Mouse (Mus musculus) heart, embryonic 15.5 days (tissue): Measurements from ENCODE around the gene Prpf40b. TPM values are rescaled to one million over a fixed set of nuclear protein-coding genes. Genes with fewer than 3 reads are reported as not detected.
A peak's percentile ranks its signal among the peaks of the same experiment; 100 is the strongest.

ENCODE experiments used
- ATAC-seq: fragments of 200-750 bp; cut with Nextera tagmentation; replicated peaks from 2 replicates; pipeline ENCODE4 v1.8.0; 2017; ENCODE audit warnings: low read depth, moderate TSS enrichment; ENCODE audit not compliant: insufficient number of reproducible peaks, insufficient read depth, low FRiP score
- H3K27ac ChIP-seq: fragments of 300-500 bp; sonication (generic); 2 replicates; pipeline ENCODE4 v1.5.1; 2015; ENCODE audit warnings: mild to moderate bottlenecking, inconsistent platforms
- H3K27me3 ChIP-seq: fragments of 300-500 bp; sonication (generic); 2 replicates; pipeline ENCODE4 v1.6.1; 2015; ENCODE audit warnings: inconsistent platforms
- H3K36me3 ChIP-seq: fragments of 300-500 bp; sonication (generic); 2 replicates; pipeline ENCODE4 v1.6.1; 2015; ENCODE audit warnings: mild to moderate bottlenecking, inconsistent platforms
- H3K4me1 ChIP-seq: fragments of 300-500 bp; sonication (generic); replicated peaks from 2 replicates; pipeline ENCODE4 v1.6.1; 2015; ENCODE audit warnings: inconsistent platforms
- H3K4me2 ChIP-seq: fragments of 300-500 bp; sonication (generic); 2 replicates; pipeline ENCODE4 v1.6.1; 2015; ENCODE audit warnings: inconsistent platforms, mild to moderate bottlenecking, moderate library complexity
- H3K4me3 ChIP-seq: fragments of 300-500 bp; sonication (generic); 2 replicates; pipeline ENCODE4 v1.5.1; 2015; ENCODE audit warnings: mild to moderate bottlenecking, inconsistent platforms
- H3K9ac ChIP-seq: fragments of 300-500 bp; sonication (generic); 2 replicates; pipeline ENCODE4 v1.6.1; 2015; ENCODE audit warnings: mild to moderate bottlenecking, inconsistent platforms
- H3K9me3 ChIP-seq: fragments of 300-500 bp; sonication (generic); replicated peaks from 2 replicates; pipeline ENCODE4 v1.6.1; 2016; ENCODE audit warnings: inconsistent platforms
- WGBS: fragments of 180-500 bp; shearing (Covaris S2); methylation state at CpG from one replicate; pipeline ENCODE4 v1.1.7; 2015; ENCODE audit warnings: mixed read lengths; 5-methylcytosine and 5-hydroxymethylcytosine counted together
- polyA plus RNA-seq: library from polyadenylated mRNA; unstranded; fragments of >200 nt; fragmentation: Nextera tagmentation; extraction: Ambion mirVana; gene quantifications from 2 replicates; pipeline ENCODE4 v1.2.1, GENCODE M21; 2015

Gene Prpf40b
- polyA plus RNA-seq, 1 experiment from 2014 or later: 37.2 TPM

- no peaks in the 10 kb centered on the region for H3K27me3 ChIP-seq
- peaks cover 37% of the 10 kb centered on the region for H3K4me1 ChIP-seq
- no peak overlapping the region; the same call in 1 of the 2 replicates for H3K9ac ChIP-seq
- no peaks in the 10 kb centered on the region for H3K36me3 ChIP-seq
- H3K4me2 ChIP-seq: no peak overlapping the region
- no peak overlapping the region for H3K4me3 ChIP-seq
- H3K9me3 ChIP-seq: no peaks in the 10 kb centered on the region
- 84% methylated on average over 6 of the region's 6 CpGs for WGBS
- no peak for ATAC-seq
- H3K27ac ChIP-seq: 0 out of 2 replicates have a peak overlapping the region, but pooled peaks have one; percentile 63
These were observed 39.6 kb upstream of the Prpf40b start for GRCm38 (mm10) chr15:99255241-99255749.

- H3K27me3 ChIP-seq: no peaks in the 10 kb centered on the region
- ATAC-seq: peak; percentile 61
- H3K9ac ChIP-seq: no peak overlapping the region
- 60% methylated on average over 8 of the region's 8 CpGs for WGBS
- H3K4me2 ChIP-seq: peak overlapping the region; percentile 49
- H3K4me1 ChIP-seq: peaks cover 34% of the 10 kb centered on the region
- no peaks in the 10 kb centered on the region for H3K9me3 ChIP-seq
- peak overlapping the region; percentile 47 for H3K27ac ChIP-seq
- H3K4me3 ChIP-seq: 0 out of 2 replicates have a peak overlapping the region, but pooled peaks have one; percentile 10
- no peaks in the 10 kb centered on the region for H3K36me3 ChIP-seq
These were observed 35.6 kb upstream of the Prpf40b start for GRCm38 (mm10) chr15:99259167-99259729.

- Histone ChIP-seq H3K9me3 (no peaks in the 10 kb centered on the region), H3K4me1 (peaks cover 34% of the 10 kb centered on the region), H3K27me3 (no peaks in the 10 kb centered on the region), H3K4me2 (peak overlapping the region; percentile 56), H3K4me3 (peak overlapping the region; percentile 26; the same call in 1 of the 2 replicates), H3K36me3 (no peaks in the 10 kb centered on the region), H3K27ac (peak overlapping the region; percentile 47), H3K9ac (no peak overlapping the region)
- ATAC-seq: peak; percentile 47
- 2% methylated on average over 9 of the region's 10 CpGs for WGBS
These were observed 35.1 kb upstream of the Prpf40b start for GRCm38 (mm10) chr15:99259730-99260252.

- ATAC-seq: no peak
- 28% methylated on average over 10 of the region's 10 CpGs for whole genome bisulfite sequencing
- no peak overlapping the region for H3K27ac ChIP-seq
These were observed 32.2 kb upstream of the Prpf40b start for GRCm38 (mm10) chr15:99262702-99263101.

GRCm38 (mm10) chr15:99264363-99264762 lies 30.5 kb upstream of the Prpf40b start:
- 0 out of 2 replicates have a peak, but pooled peaks have one; percentile 34 for ATAC-seq
- no peaks in the 10 kb centered on the region for H3K9me3 ChIP-seq
- WGBS: 72% methylated on average over 2 of the region's 2 CpGs
- no peak overlapping the region for H3K4me2 ChIP-seq
- H3K36me3 ChIP-seq: no peaks in the 10 kb centered on the region
- no peak overlapping the region for H3K9ac ChIP-seq
- no peaks in the 10 kb centered on the region for H3K27me3 ChIP-seq
- H3K4me1 ChIP-seq: peaks cover 29% of the 10 kb centered on the region
- H3K4me3 ChIP-seq: no peak overlapping the region
- peak overlapping the region; percentile 44; the same call in 1 of the 2 replicates for H3K27ac ChIP-seq

More at GRCm38 (mm10) chr15:99262702-99263101, 32.2 kb upstream of the Prpf40b start:
- H3K36me3 ChIP-seq: no peaks in the 10 kb centered on the region
- 0 out of 2 replicates have a peak overlapping the region, but pooled peaks have one; percentile 15 for H3K4me2 ChIP-seq
- H3K4me3 ChIP-seq: no peak overlapping the region
- peaks cover 31% of the 10 kb centered on the region for H3K4me1 ChIP-seq
- no peaks in the 10 kb centered on the region for H3K27me3 ChIP-seq
- H3K9ac ChIP-seq: no peak overlapping the region
- no peaks in the 10 kb centered on the region for H3K9me3 ChIP-seq

GRCm38 (mm10) chr15:99265679-99266078 lies 29.2 kb upstream of the Prpf40b start:
- Histone ChIP-seq H3K27ac (no peak overlapping the region), H3K9me3 (no peaks in the 10 kb centered on the region), H3K9ac (no peak overlapping the region), H3K27me3 (no peaks in the 10 kb centered on the region), H3K4me3 (no peak overlapping the region), H3K4me1 (peaks cover 22% of the 10 kb centered on the region), H3K36me3 (no peaks in the 10 kb centered on the region), H3K4me2 (no peak overlapping the region)
- WGBS: 18% methylated on average over 4 of the region's 4 CpGs
- ATAC-seq: no peak

GRCm38 (mm10) chr15:99276095-99276494 lies 18.8 kb upstream of the Prpf40b start:
- WGBS: 78% methylated on average over 8 of the region's 8 CpGs
- Histone ChIP-seq H3K4me1 (no peaks in the 10 kb centered on the region; the same call in 1 of the 2 replicates), H3K4me2 (no peak overlapping the region), H3K36me3 (no peaks in the 10 kb centered on the region), H3K9me3 (no peaks in the 10 kb centered on the region), H3K4me3 (no peak overlapping the region), H3K9ac (no peak overlapping the region), H3K27me3 (no peaks in the 10 kb centered on the region), H3K27ac (no peak overlapping the region)
- no peak for ATAC-seq

- Histone ChIP-seq H3K4me2 (no peak overlapping the region), H3K9ac (no peak overlapping the region), H3K27ac (no peak overlapping the region), H3K27me3 (no peaks in the 10 kb centered on the region), H3K4me3 (no peak overlapping the region), H3K9me3 (no peaks in the 10 kb centered on the region), H3K4me1 (no peaks in the 10 kb centered on the region; the same call in 1 of the 2 replicates), H3K36me3 (no peaks in the 10 kb centered on the region)
- WGBS: 82% methylated on average over 7 of the region's 7 CpGs
- ATAC-seq: no peak
These were observed 16.6 kb upstream of the Prpf40b start for GRCm38 (mm10) chr15:99278271-99278670.

GRCm38 (mm10) chr15:99283456-99283855 lies 11.4 kb upstream of the Prpf40b start:
- no peaks in the 10 kb centered on the region for H3K9me3 ChIP-seq
- H3K27me3 ChIP-seq: no peaks in the 10 kb centered on the region
- H3K27ac ChIP-seq: no peak overlapping the region
- H3K4me1 ChIP-seq: peaks cover 10% of the 10 kb centered on the region
- H3K36me3 ChIP-seq: no peaks in the 10 kb centered on the region
- H3K9ac ChIP-seq: no peak overlapping the region
- 65% methylated on average over 10 of the region's 10 CpGs for WGBS
- H3K4me3 ChIP-seq: no peak overlapping the region
- ATAC-seq: no peak
- H3K4me2 ChIP-seq: no peak overlapping the region

GRCm38 (mm10) chr15:99284527-99285188 lies 10.2 kb upstream of the Prpf40b start:
- H3K27ac ChIP-seq: no peak overlapping the region
- ATAC-seq: peak; percentile 53; the same call in 1 of the 2 replicates
- peaks cover 10% of the 10 kb centered on the region for H3K4me1 ChIP-seq
- no peaks in the 10 kb centered on the region for H3K9me3 ChIP-seq
- H3K27me3 ChIP-seq: no peaks in the 10 kb centered on the region
- 31% methylated on average over 14 of the region's 14 CpGs for WGBS
- no peak overlapping the region for H3K4me3 ChIP-seq
- H3K4me2 ChIP-seq: no peak overlapping the region
- no peak overlapping the region for H3K9ac ChIP-seq
- H3K36me3 ChIP-seq: no peaks in the 10 kb centered on the region

GRCm38 (mm10) chr15:99285189-99285535 lies 9.7 kb upstream of the Prpf40b start:
- Histone ChIP-seq H3K9me3 (no peaks in the 10 kb centered on the region), H3K27me3 (no peaks in the 10 kb centered on the region), H3K4me2 (no peak overlapping the region), H3K4me3 (no peak overlapping the region), H3K9ac (no peak overlapping the region), H3K27ac (no peak overlapping the region), H3K4me1 (peaks cover 10% of the 10 kb centered on the region), H3K36me3 (no peaks in the 10 kb centered on the region)
- WGBS: 46% methylated on average over 8 of the region's 8 CpGs
- peak; percentile 29; the same call in 1 of the 2 replicates for ATAC-seq
